Mouse (Mus musculus) CH12.LX (cell line): ENCODE measurements around the gene Ints5. TPM values are rescaled to one million over a fixed set of nuclear protein-coding genes. Genes with fewer than 3 reads are reported as not detected.

Experiments
- DNase-seq: peaks from one replicate; pipeline ENCODE4 v3.0.0-alpha.2; 2013; ENCODE audit errors: extremely low read depth
- H3K27ac ChIP-seq: 2 replicates; pipeline ENCODE4 v1.5.1; 2012; ENCODE audit warnings: low read depth, mild to moderate bottlenecking, control low read depth, moderate library complexity; ENCODE audit not compliant: insufficient read depth
- H3K27me3 ChIP-seq: replicated peaks from 2 replicates; pipeline ENCODE3; 2012; ENCODE audit warnings: inconsistent platforms
- H3K36me3 ChIP-seq, 2 experiments: replicated peaks in 1 of 2; 2 replicates each; pipeline versions ENCODE3 to v1.6.1; 2012; ENCODE audit warnings: inconsistent platforms in 1 of 2, low read length in 1 of 2, mild to moderate bottlenecking in 1 of 2, mixed read lengths in 1 of 2, moderate library complexity in 1 of 2; ENCODE audit not compliant: control insufficient read depth in 1 of 2, insufficient read depth in 1 of 2
- H3K4me1 ChIP-seq, 2 experiments: 2 replicates each; pipeline ENCODE4 v1.6.1; 2012; ENCODE audit warnings: inconsistent platforms in 1 of 2, moderate library complexity in 1 of 2; ENCODE audit not compliant: insufficient read depth in 2 of 2, control insufficient read depth in 1 of 2
- H3K4me2 ChIP-seq: 2 replicates; pipeline ENCODE4 v1.6.1; 2012; ENCODE audit warnings: low read depth, mild to moderate bottlenecking, control low read depth; ENCODE audit not compliant: poor library complexity, insufficient read depth, severe bottlenecking
- H3K4me3 ChIP-seq, 3 experiments: fragments of 150-350 bp in 1 of 3; sonication (generic) in 1 of 3; replicated peaks in 1 of 3; 2 replicates each; pipeline versions ENCODE3 to v1.5.1; 2011 to 2012; ENCODE audit warnings: low read depth in 2 of 3, low read length in 2 of 3, mild to moderate bottlenecking in 2 of 3, moderate library complexity in 2 of 3, control low read depth in 1 of 3, improper control_type of control experiment in 1 of 3, inconsistent platforms in 1 of 3, mixed read lengths in 1 of 3; ENCODE audit not compliant: poor library complexity in 1 of 3
- H3K79me2 ChIP-seq: replicated peaks from 2 replicates; pipeline ENCODE4 v1.6.1; 2012; ENCODE audit warnings: mild to moderate bottlenecking, moderate library complexity; ENCODE audit not compliant: control insufficient read depth, poor library complexity, insufficient read depth, severe bottlenecking; ENCODE audit errors: extremely low read depth
- H3K9ac ChIP-seq: 2 replicates; pipeline ENCODE4 v1.6.1; 2012; ENCODE audit warnings: low read depth, mild to moderate bottlenecking, control low read depth, moderate library complexity; ENCODE audit not compliant: insufficient read depth
- H3K9me3 ChIP-seq: replicated peaks from 2 replicates; pipeline ENCODE3; 2012; ENCODE audit warnings: low read length, inconsistent platforms, mixed read lengths
- BHLHE40 ChIP-seq: IDR thresholded peaks from 2 replicates; pipeline ENCODE4 v1.6.1; 2011; ENCODE audit warnings: mild to moderate bottlenecking, low read depth, low read length, improper control_type of control experiment
- CTCF ChIP-seq, 2 experiments: IDR thresholded peaks in 1 of 2; conservative IDR thresholded peaks in 1 of 2; 2 replicates each; pipeline ENCODE4 v1.5.1; 2011 to 2012; ENCODE audit warnings: low read depth in 2 of 2, low read length in 2 of 2, improper control_type of control experiment in 1 of 2, inconsistent platforms in 1 of 2, mild to moderate bottlenecking in 1 of 2, moderate library complexity in 1 of 2
- GABPA ChIP-seq: IDR thresholded peaks from 2 replicates; pipeline ENCODE4 v1.6.1; 2012; ENCODE audit warnings: low read depth, low read length, improper control_type of control experiment, inconsistent platforms; ENCODE audit not compliant: insufficient replicate concordance
- JUN ChIP-seq: IDR thresholded peaks from 2 replicates; pipeline ENCODE4 v1.6.1; 2011; ENCODE audit warnings: low read depth, mild to moderate bottlenecking, low read length, improper control_type of control experiment, moderate library complexity; ENCODE audit not compliant: insufficient read depth
- KAT2A ChIP-seq: IDR thresholded peaks from 2 replicates; pipeline ENCODE4 v1.6.1; 2012; ENCODE audit warnings: low read length, improper control_type of control experiment, inconsistent platforms; ENCODE audit not compliant: insufficient replicate concordance
- MAX ChIP-seq: IDR thresholded peaks from 2 replicates; pipeline ENCODE4 v1.6.1; 2011; ENCODE audit warnings: low read length, improper control_type of control experiment
- MAZ ChIP-seq: IDR thresholded peaks from 2 replicates; pipeline ENCODE4 v1.6.1; 2012; ENCODE audit warnings: low read depth, mild to moderate bottlenecking, inconsistent platforms, low read length, improper control_type of control experiment, moderate library complexity
- MXI1 ChIP-seq: IDR thresholded peaks from 2 replicates; pipeline ENCODE4 v1.6.1; 2011; ENCODE audit warnings: mild to moderate bottlenecking, low read depth, low read length, improper control_type of control experiment
- MYC ChIP-seq: IDR thresholded peaks from 2 replicates; pipeline ENCODE4 v1.6.1; 2011; ENCODE audit warnings: low read depth, mild to moderate bottlenecking, improper control_type of control experiment, low read length
- POLR2A ChIP-seq: IDR thresholded peaks from 2 replicates; pipeline ENCODE4 v1.6.1; 2011; ENCODE audit warnings: low read depth, mild to moderate bottlenecking, improper control_type of control experiment, low read length
- RAD21 ChIP-seq: IDR thresholded peaks from 2 replicates; pipeline ENCODE4 v1.6.1; 2011; ENCODE audit warnings: low read depth, mild to moderate bottlenecking, low read length, improper control_type of control experiment, moderate library complexity
- RCOR1 ChIP-seq: conservative IDR thresholded peaks from 2 replicates; pipeline ENCODE4 v1.6.1; 2012; ENCODE audit warnings: low read depth, mild to moderate bottlenecking, inconsistent platforms, low read length, improper control_type of control experiment
- SMC3 ChIP-seq: IDR thresholded peaks from 2 replicates; pipeline ENCODE4 v1.6.1; 2011; ENCODE audit warnings: low read depth, low read length, improper control_type of control experiment
- TCF12 ChIP-seq: IDR thresholded peaks from 2 replicates; pipeline ENCODE4 v1.6.1; 2014; ENCODE audit warnings: low read depth, mild to moderate bottlenecking, inconsistent platforms, low read length, improper control_type of control experiment
- USF1 ChIP-seq: IDR thresholded peaks from 2 replicates; pipeline ENCODE4 v1.6.1; 2014; ENCODE audit warnings: low read depth, mild to moderate bottlenecking, inconsistent platforms, low read length, improper control_type of control experiment
- ZKSCAN1 ChIP-seq: IDR thresholded peaks from 2 replicates; pipeline ENCODE4 v1.6.1; 2012; ENCODE audit warnings: low read depth, inconsistent platforms, low read length, improper control_type of control experiment, borderline replicate concordance
- dilution Hi-C: fragments of 300-500 bp; cut with MboI; formaldehyde crosslinking; loops from 2 replicates; pipeline ENCODE4 v1.14.3; 2020; ENCODE audit warnings: low sequenced_read_pairs; ENCODE audit not compliant: extremely low pct_unique_long_range_greater_than_20kb, extremely low pct_ligation_motif_present
- in situ Hi-C: fragments of 300-500 bp; cut with MboI; formaldehyde crosslinking; loops from 3 replicates; pipeline ENCODE4 v1.14.3; 2019; ENCODE audit warnings: low sequenced_read_pairs, low pct_ligation_motif_present, low pct_unique_long_range_greater_than_20kb, mixed read lengths
- polyA plus RNA-seq: library from polyadenylated mRNA; unstranded; fragments of >175 nt; gene quantifications from 2 replicates; pipeline ENCODE4 v1.2.1, GENCODE M21; 2012; ENCODE audit warnings: low read depth; ENCODE audit not compliant: insufficient read length
- total RNA-seq, 2 experiments: library from RNA; depleted of rRNA; stranded (reverse); fragments of 300-350 nt in 1 of 2; fragments of >200 nt in 1 of 2; gene quantifications; 2 replicates each; pipeline ENCODE4 v1.2.3; 2012 to 2014

The Ints5 gene
- total and polyA plus RNA-seq, 3 experiments: 17.2 to 38.9 (median 38.0) TPM

DNA sequence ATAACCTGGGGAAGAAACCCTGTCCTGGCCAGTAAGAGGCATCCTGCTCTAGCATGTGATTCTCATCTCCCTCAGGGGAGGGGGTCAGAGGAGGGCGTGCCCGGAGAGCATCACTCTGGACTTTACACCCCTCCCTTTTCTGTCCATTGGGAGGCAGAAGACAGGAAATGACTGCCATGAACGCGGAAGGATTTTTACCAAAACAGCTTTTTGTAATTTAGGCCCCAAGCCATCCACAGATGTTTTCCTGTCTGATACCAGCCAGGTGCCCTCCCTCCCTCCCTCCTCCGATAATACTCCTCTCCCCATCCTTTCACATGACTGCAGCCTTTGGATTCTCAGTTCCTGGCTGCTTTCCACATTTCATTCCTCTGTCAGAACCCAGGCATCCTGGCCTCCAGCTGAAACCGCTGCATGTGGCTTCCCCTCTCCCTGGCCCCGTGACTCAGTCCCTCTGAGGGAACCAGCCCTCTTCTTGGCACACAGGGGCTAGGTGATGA, 42.4 kb upstream of the Ints5 start, which contains the start of gene Lrrn4cl:
Lrrn4cl (plus strand) TSS at position 367 of the 500 bp plus-strand sequence.
- Histone ChIP-seq H3K4me1 (no peaks in the 10 kb centered on the region), H3K36me3 (peaks cover 32 to 39% of the 10 kb centered on the region in 2 experiments), H3K27ac (no peak within 1 kb of the TSS), H3K9me3 (no peaks in the 10 kb centered on the region), H3K27me3 (no peaks in the 10 kb centered on the region), H3K4me2 (no peak within 1 kb of the TSS)
- in situ Hi-C loops: no loop called here
- TF ChIP-seq TCF12 (no peak), RAD21 (no peak), ZKSCAN1 (no peak), POLR2A (no peak), MXI1 (no peak), KAT2A (no peak), USF1 (no peak), MAX (no peak), GABPA (no peak), MYC (no peak), JUN (no peak)
- TF ChIP-seq, all 38 proteins: peak for 0
- dilution Hi-C loops: no loop called here
- Histone ChIP-seq H3K9ac (no peak within 1 kb of the TSS), H3K4me3 (no peak within 1 kb of the TSS), H3K79me2 (no peaks in the 10 kb centered on the region)
- DNase-seq: no peak

DNA sequence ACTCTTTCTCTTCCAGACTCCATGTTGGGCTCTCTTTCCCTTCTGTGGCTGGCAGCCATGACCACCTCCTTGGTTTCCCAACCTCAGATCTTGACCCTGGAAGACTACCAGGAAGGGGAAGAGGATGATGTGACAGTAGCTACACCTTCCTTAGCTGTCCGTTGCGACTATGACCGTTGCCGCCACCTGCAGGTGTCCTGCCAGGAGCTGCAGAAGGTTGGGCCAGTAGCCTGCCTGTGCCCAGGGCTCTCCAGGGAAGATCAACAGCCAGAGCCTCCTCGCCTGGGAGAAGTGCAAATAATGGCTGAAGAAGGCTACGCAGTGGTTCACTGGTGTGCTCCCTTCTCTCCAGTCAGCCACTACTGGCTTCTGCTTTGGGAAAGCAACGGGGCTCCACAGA, 41.2 kb upstream of the Ints5 start:
- H3K4me1 ChIP-seq: no peaks in the 10 kb centered on the region
- no peak overlapping the region for H3K4me2 ChIP-seq
- H3K9ac ChIP-seq: no peak overlapping the region
- no peaks in the 10 kb centered on the region for H3K9me3 ChIP-seq
- no peaks in the 10 kb centered on the region for H3K27me3 ChIP-seq
- no peaks in the 10 kb centered on the region for H3K79me2 ChIP-seq
- no peak for DNase-seq
- H3K36me3 ChIP-seq: peaks cover 20 to 27% of the 10 kb centered on the region in 2 experiments
- no peak overlapping the region for H3K27ac ChIP-seq
- H3K4me3 ChIP-seq: no peak overlapping the region
- in situ Hi-C loops: no loop called here
- dilution Hi-C loops: no loop called here
- TF ChIP-seq MAZ: no peak
- TF ChIP-seq USF1: no peak
- TF ChIP-seq CTCF (conservative IDR thresholded peaks at IDR 0.05 in 1 of 2, IDR thresholded peaks at IDR 0.05 in 1 of 2; ENCODE audit: low read depth in 2 of 2, low read length in 2 of 2): peak in 1 of 2 experiments; percentile 47; a peak in 2 of 4 replicates
- peak; percentile 7 for TF ChIP-seq RAD21
- peak; percentile 35 for TF ChIP-seq SMC3
- TF ChIP-seq BHLHE40: no peak
- no peak for TF ChIP-seq RCOR1
